22 mouse cellular contexts compared by ENCODE assay signal in genomic region chr10:42384946-42385644, GRCm38 (mm10).
DNase-seq lines count a peak whose midpoint lies in the region; ATAC-seq lines count a peak whose summit lies in the region.
"Had no signal": no experiment of that assay in that cellular context is flagged by ENCODE, and none has a peak within 500 bp of the region (broad histone marks: within the 10 kb centered on the region; RNA-seq: fewer than 3 reads in every experiment).

No protein-coding gene starts in this region.

- WGBS in forebrain, embryonic 11.5 days = 16% methylated on average over 13 of the region's 13 CpGs
- 6% methylated on average over 13 of the region's 13 CpGs for WGBS in forebrain, embryonic 16.5 days
- WGBS in forebrain, embryonic 12.5 days = 11% methylated on average over 13 of the region's 13 CpGs
- 14% methylated on average over 13 of the region's 13 CpGs for WGBS in midbrain, embryonic 16.5 days

- peaks cover 2% of the 10 kb centered on the region; the same call in 1 of the 2 replicates for H3K27me3 ChIP-seq in forebrain, embryonic 11.5 days (ENCODE audit: control insufficient read depth, insufficient read depth, low read length)
- H3K27me3 ChIP-seq in forebrain, embryonic 16.5 days (replicated peaks; ENCODE audit: control insufficient read depth, insufficient read depth, low read length) = no peaks in the 10 kb centered on the region
- H3K27me3 ChIP-seq in forebrain, embryonic 12.5 days = no peaks in the 10 kb centered on the region
- H3K27me3 ChIP-seq in midbrain, embryonic 16.5 days (ENCODE audit: control insufficient read depth, insufficient read depth, low read depth, low read length) = no peaks in the 10 kb centered on the region
- H3K27me3 ChIP-seq: embryonic facial prominence, embryonic 13.5 days; heart, embryonic 12.5 days; megakaryocyte, embryonic 14.5 days had no signal

- H3K27ac ChIP-seq in forebrain, embryonic 11.5 days (ENCODE audit: low read depth, low read length) = no peak overlapping the region
- H3K27ac ChIP-seq in forebrain, embryonic 16.5 days (ENCODE audit: low read length) = no peak overlapping the region
- no peak overlapping the region for H3K27ac ChIP-seq in forebrain, embryonic 12.5 days
- no peak overlapping the region for H3K27ac ChIP-seq in midbrain, embryonic 16.5 days (ENCODE audit: low read length)
- H3K27ac ChIP-seq: embryonic facial prominence, embryonic 13.5 days; hindbrain, embryonic 14.5 days; left cerebral cortex, adult 2 months; limb, embryonic 10.5 days had no signal

- no peak overlapping the region for H3K4me3 ChIP-seq in forebrain, embryonic 11.5 days (ENCODE audit: low read depth, low read length)
- no peak overlapping the region for H3K4me3 ChIP-seq in forebrain, embryonic 16.5 days (replicated peaks; ENCODE audit: low read length)
- no peak overlapping the region for H3K4me3 ChIP-seq in forebrain, embryonic 12.5 days (replicated peaks)
- no peak overlapping the region for H3K4me3 ChIP-seq in midbrain, embryonic 16.5 days (ENCODE audit: low read depth, low read length)
- H3K4me3 ChIP-seq: embryonic facial prominence, embryonic 13.5 days; heart, embryonic 12.5 days; left cerebral cortex, adult 2 months; limb, embryonic 10.5 days; megakaryocyte, embryonic 14.5 days; myocyte had no signal

- no peaks in the 10 kb centered on the region for H3K9me3 ChIP-seq in forebrain, embryonic 11.5 days (ENCODE audit: control insufficient read depth, low read length)
- no peaks in the 10 kb centered on the region for H3K9me3 ChIP-seq in forebrain, embryonic 16.5 days (ENCODE audit: control insufficient read depth, low read length)
- no peaks in the 10 kb centered on the region for H3K9me3 ChIP-seq in forebrain, embryonic 12.5 days
- H3K9me3 ChIP-seq in midbrain, embryonic 16.5 days (replicated peaks; ENCODE audit: control insufficient read depth, low read length, poor library complexity, severe bottlenecking) = no peaks in the 10 kb centered on the region
- H3K9me3 ChIP-seq: embryonic facial prominence, embryonic 13.5 days; G1E; heart, embryonic 12.5 days; limb, embryonic 10.5 days; megakaryocyte, embryonic 14.5 days had no signal

- no peaks in the 10 kb centered on the region for H3K36me3 ChIP-seq in forebrain, embryonic 11.5 days (ENCODE audit: control insufficient read depth, insufficient read depth, low read length)
- H3K36me3 ChIP-seq in forebrain, embryonic 16.5 days (ENCODE audit: control insufficient read depth, insufficient read depth) = no peaks in the 10 kb centered on the region
- no peaks in the 10 kb centered on the region for H3K36me3 ChIP-seq in forebrain, embryonic 12.5 days (replicated peaks)
- H3K36me3 ChIP-seq in midbrain, embryonic 16.5 days (ENCODE audit: control insufficient read depth, insufficient read depth, low read length) = no peaks in the 10 kb centered on the region
- H3K36me3 ChIP-seq: embryonic facial prominence, embryonic 13.5 days; heart, embryonic 12.5 days; limb, embryonic 10.5 days had no signal

- peak overlapping the region; percentile 27; the same call in 1 of the 2 replicates for H3K4me2 ChIP-seq in forebrain, embryonic 11.5 days (ENCODE audit: low read depth, low read length, severe bottlenecking)
- H3K4me2 ChIP-seq in forebrain, embryonic 16.5 days (ENCODE audit: low read length) = no peak overlapping the region
- H3K4me2 ChIP-seq in forebrain, embryonic 12.5 days = peak overlapping the region; percentile 35
- H3K4me2 ChIP-seq in midbrain, embryonic 16.5 days (ENCODE audit: low read length) = 0 out of 2 replicates have a peak overlapping the region, but pooled peaks have one; percentile 1
- H3K4me2 ChIP-seq: embryonic facial prominence, embryonic 13.5 days; heart, embryonic 12.5 days; hindbrain, embryonic 14.5 days had no signal

- peak; percentile 68 for DNase-seq in forebrain, embryonic 11.5 days (ENCODE audit: low spot score)
- peak; percentile 3 to 41 for DNase-seq in layer of hippocampus, postnatal 14 days (ENCODE audit: low spot score in 2 of 2)
- no peak for DNase-seq in layer of hippocampus, adult 8-10 months (ENCODE audit: low spot score in 2 of 2)
- DNase-seq in lung, postnatal 36 days = no peak
- no peak for DNase-seq in spleen, postnatal 36 days (ENCODE audit: low spot score in 2 of 2)
- DNase-seq: adrenal gland, postnatal 25 days; cerebellum, adult 11-12 months; cerebellum, postnatal 36 days; kidney, adult 8-10 months; liver, postnatal 0 days; lung, postnatal 14 days had no signal

- peaks cover 4% of the 10 kb centered on the region; the same call in 1 of the 2 replicates for H3K4me1 ChIP-seq in forebrain, embryonic 11.5 days (replicated peaks; ENCODE audit: control insufficient read depth, insufficient read depth, low read length)
- peaks cover 3% of the 10 kb centered on the region; the same call in 1 of the 2 replicates for H3K4me1 ChIP-seq in forebrain, embryonic 16.5 days (replicated peaks; ENCODE audit: control insufficient read depth, insufficient read depth, low read length)
- peaks cover 15% of the 10 kb centered on the region for H3K4me1 ChIP-seq in forebrain, embryonic 12.5 days
- H3K4me1 ChIP-seq in midbrain, embryonic 16.5 days (ENCODE audit: control insufficient read depth, insufficient read depth, low read length) = peaks cover 13% of the 10 kb centered on the region; the same call in 1 of the 2 replicates
- H3K4me1 ChIP-seq: embryonic facial prominence, embryonic 13.5 days; limb, embryonic 10.5 days; megakaryocyte, embryonic 14.5 days had no signal

- peak; percentile 64 for ATAC-seq in forebrain, embryonic 11.5 days (replicated peaks; ENCODE audit: low FRiP score)
- ATAC-seq in forebrain, embryonic 16.5 days = no peak
- peak; percentile 61; the same call in 1 of the 2 replicates for ATAC-seq in forebrain, embryonic 12.5 days (ENCODE audit: low FRiP score)
- no peak for ATAC-seq in midbrain, embryonic 16.5 days
- ATAC-seq: liver, postnatal 0 days had no signal

- H3K9ac ChIP-seq in forebrain, embryonic 11.5 days (ENCODE audit: low read length) = no peak overlapping the region
- H3K9ac ChIP-seq in forebrain, embryonic 16.5 days (replicated peaks; ENCODE audit: low read depth, low read length) = no peak overlapping the region
- H3K9ac ChIP-seq in forebrain, embryonic 12.5 days = no peak overlapping the region
- H3K9ac ChIP-seq in midbrain, embryonic 16.5 days (ENCODE audit: low read depth, low read length) = no peak overlapping the region
- H3K9ac ChIP-seq: embryonic facial prominence, embryonic 13.5 days; heart, embryonic 12.5 days; hindbrain, embryonic 14.5 days; liver, postnatal 0 days had no signal

Comparison
In these comparisons a context has a peak if more than half of its experiments do, and no peak if none do; other contexts are left out.
1. ATAC-seq: peak in forebrain, embryonic 11.5 days (single experiment) and forebrain, embryonic 12.5 days (single experiment); none in forebrain, embryonic 16.5 days (single experiment) and midbrain, embryonic 16.5 days (single experiment).
2. DNase-seq: peak in forebrain, embryonic 11.5 days (single experiment) and layer of hippocampus, postnatal 14 days (2 of 2); none in layer of hippocampus, adult 8-10 months (0 of 2), lung, postnatal 36 days (single experiment) and spleen, postnatal 36 days (0 of 2).